Mouse (Mus musculus) thymus, postnatal 14 days (tissue): ENCODE data around the gene Cfap161.

Experiments used
- DNase-seq: peaks from one replicate; pipeline ENCODE4 v3.0.0; 2021

Cfap161 gene

DNA sequence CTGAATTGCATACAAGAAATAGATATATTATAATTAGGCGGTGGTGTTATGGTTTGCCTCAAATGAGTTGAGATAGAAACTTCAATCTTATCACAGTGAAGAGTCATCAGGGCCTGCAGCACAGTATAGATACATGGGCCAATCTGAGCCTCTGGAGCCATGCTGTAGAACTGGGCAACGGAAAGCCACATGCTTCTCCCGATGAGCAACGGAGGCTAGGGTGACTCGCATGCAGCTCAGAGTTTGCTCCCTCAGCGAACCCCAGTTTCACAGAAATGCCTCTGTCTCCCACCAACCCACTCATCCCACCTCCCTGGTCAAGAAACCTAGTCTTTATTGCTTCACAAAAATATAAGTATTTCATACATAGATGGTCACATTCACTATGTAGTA is 6.8 kb upstream of the Cfap161 start:
- no peak for DNase-seq

- no peak for DNase-seq
Observed at GRCm38 (mm10) chr7:83800561-83801482, 6.1 kb upstream of the Cfap161 start.

DNA sequence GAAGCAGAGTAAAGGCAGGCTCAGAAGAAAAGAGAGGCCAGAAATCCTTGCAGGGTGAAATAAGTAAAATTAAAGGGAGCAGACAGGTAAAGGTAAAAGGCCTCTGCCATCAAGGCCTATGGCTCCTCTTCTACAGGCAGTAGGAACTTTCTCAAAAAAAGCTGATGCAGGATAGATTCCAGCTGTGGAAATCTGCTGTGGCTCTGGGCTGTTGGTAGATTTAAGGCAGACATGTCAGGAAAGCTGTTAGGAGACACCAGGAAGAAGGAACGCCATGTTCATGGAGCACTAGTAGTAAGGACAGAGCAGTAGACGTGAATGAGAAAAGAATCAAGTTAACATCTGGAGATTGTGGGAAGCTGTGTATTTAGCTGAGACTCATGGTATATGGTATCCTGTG is 5.4 kb upstream of the Cfap161 start:
- DNase-seq, result no peak

GRCm38 (mm10) chr7:83798004-83798403 is 3.3 kb upstream of the Cfap161 start:
- DNase-seq, result no peak

DNA sequence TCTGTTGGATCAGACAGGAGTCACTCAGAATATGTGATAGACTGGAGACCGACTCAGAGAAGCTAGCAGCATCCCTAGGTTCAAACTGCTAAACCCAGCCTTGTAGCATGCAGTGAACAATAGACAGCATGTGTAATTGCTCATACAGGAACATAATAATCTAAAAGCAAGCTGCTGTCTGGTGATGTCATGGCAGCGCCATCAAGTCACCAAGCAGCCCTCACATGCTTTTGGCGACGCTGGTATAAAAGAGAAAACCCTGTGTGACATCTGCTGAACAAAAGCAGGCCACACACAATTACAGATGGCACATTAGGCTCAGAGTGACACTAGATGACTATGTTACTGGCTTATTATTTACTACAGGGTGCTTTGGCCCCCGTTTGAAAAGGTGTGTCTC is 1.5 kb upstream of the Cfap161 start:
- DNase-seq, result no peak

GRCm38 (mm10) chr7:83794006-83794683 is 535 bp downstream of the Cfap161 start:
- no peak for DNase-seq

DNA sequence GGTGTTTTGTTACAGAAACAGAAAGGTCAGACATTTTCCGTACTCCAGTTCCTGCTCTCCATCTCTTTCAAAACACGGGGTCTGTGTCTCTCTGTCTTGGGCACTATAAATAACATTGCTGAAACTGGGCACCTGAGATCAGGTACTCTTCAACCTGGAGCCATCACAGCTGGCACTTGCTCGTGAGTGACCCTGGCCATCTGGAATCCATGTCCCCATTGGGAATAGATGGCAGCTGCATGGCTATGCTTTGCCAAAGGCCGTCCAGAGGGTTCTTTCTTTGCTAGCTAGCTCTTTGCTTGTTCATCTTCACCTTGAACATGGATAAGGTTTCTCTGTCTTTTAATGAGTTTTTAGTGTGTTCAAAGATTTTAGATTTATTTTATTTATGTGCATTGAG is 13.8 kb downstream of the Cfap161 start:
- DNase-seq, result no peak

GRCm38 (mm10) chr7:83780026-83780425 is 14.7 kb downstream of the Cfap161 start:
- DNase-seq, result no peak

DNA sequence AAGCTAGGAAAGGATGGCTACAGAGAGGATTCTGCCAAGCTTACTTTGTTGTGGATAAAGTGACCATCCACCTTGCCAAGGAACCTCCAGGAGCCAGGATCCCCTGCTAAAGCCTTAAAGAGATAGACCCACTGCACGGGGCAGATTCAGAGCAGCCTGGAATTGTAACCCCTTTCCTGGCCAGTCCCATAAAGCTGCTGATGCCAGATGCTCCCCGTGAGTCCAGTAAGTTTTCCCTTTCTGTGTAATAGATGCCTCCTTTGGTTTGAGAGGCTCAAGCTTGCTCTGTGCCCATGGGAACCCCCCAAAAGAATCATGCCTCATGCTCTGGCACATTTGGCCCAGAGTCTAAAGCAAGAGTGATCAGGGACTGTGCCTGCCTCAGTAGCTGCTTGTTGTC is 15.7 kb downstream of the Cfap161 start:
- DNase-seq, result no peak

DNA sequence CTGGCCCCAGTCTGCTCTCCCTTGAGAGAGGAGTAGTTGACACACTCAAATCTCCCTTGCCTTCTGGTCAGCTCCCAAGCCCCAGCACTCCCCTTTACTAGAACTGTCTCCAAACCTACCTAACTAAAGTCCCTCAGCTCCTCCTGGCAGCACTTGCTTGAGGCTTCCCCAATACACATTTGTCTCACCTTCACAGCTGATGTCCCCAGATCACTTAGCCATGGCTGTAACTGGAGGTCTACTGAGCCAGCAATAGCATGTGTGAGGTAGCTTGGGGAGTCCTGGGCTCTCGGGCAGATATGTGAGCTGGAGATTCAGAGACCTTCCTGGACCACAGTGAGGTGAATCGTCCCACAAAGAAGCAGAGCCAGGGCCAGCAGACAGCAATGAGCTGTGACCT is 16.2 kb downstream of the Cfap161 start:
- DNase-seq, result no peak

DNA sequence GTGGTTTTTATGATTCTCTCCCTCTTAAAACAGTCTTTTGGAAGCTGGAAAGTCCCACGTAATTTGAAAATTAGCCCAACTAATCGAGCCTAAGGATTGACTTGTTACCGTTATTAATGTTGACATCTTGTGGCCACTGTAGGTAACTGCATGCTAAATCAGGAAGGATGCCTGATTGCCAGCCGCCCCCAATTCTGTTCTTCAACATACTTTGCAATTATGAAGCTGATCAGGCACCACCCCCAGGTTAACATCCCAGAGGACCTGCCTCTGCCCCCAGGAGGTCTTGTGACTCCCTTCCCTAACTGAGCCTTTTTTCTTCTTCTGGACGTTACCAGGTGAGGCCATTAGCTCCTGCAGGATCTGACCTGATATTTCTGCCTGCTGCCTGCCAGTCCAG is 20.0 kb downstream of the Cfap161 start:
- peak; percentile 6 for DNase-seq

DNA sequence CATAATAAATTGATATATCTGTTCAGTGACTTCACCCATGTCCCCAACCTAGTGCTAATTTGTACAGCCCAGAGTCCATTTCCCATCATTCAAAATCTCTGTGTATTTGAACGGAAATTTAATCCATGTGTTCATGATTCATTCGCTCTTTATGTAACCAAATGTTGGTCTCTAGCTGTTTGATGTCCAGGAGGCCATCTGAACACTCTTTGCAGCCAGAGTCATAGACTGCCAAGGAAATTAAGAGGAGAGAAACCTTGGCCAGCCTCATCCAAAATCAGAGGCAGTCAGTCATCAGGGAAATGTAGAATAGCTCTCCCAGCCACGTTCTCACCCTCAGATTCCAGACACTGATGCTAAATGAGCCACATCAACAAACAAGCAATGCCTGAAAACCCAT is 31.0 kb downstream of the Cfap161 start:
- DNase-seq, result no peak

GRCm38 (mm10) chr7:83762336-83762735 is 32.3 kb downstream of the Cfap161 start:
- DNase-seq, result no peak

DNA sequence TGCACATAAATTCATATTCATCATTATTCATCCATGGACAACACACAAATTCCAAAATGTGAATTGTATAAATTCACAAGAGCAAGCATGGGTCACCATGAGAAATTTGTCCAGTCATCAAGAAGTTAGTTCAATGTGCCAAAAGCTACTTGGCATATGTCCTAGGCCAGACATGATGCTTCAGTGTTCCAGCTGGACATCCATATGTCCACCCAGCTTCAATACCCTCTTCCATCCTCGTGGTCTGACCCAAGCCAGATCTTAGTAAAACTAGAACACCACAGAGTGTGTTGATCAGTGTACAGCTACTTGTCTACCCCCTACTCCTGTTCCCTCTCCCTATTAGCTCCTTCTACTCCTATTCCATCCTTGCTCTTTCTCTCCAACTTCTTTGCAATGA is 43.6 kb downstream of the Cfap161 start:
- DNase-seq, result no peak

GRCm38 (mm10) chr7:83748405-83748804 is 46.3 kb downstream of the Cfap161 start:
- no peak for DNase-seq

DNA sequence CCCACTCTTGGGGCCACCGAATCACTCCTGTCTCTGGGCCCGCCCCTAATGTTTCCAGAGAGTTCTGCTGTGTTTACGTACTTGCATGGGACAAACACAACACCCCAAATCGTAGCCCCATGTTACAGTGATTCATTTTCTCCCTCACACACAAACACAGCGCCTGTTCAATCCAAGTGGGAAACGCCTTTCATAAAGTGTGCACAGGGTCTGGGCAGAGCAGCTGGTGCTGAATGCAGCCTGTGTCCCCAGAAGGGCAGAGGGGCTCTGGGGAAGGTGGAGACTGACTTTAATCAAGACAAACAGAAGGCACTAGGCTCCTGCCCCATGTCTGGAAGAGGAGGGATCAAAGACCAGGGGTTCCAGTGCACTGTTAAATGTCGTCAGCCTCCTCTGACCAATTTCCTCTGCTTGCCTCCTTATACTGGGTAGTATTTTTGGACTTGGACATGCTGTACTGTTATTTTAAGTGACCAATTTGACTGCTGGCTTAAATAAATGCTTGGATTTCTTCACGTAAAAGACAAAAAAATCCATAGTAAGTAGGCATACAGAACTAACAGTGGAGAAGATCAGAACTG is 48.5 kb downstream of the Cfap161 start:
- no peak for DNase-seq

GRCm38 (mm10) chr7:83745413-83746106 is 49.1 kb downstream of the Cfap161 start, which contains the start of gene Il16:
Gene Il16 (minus strand): TSS chr7:83745726.
- no peak for DNase-seq

DNA sequence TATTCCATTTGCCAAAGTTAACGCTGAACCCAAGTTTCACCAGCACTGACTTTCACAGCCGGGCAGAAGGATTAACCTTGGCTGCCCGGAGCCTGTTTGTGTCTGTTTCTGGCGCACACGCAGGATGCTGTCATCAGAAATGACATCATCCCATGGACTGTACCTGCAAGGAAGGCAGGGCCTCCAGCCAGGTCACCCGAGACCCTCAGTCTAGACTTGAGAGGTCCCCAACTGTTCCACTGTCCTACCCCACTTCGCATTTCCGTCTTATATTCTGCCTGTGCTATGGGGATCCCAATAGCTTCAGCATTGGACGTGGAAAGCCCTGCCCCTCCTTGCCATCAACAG is 49.6 kb downstream of the Cfap161 start:
- no peak for DNase-seq

DNA sequence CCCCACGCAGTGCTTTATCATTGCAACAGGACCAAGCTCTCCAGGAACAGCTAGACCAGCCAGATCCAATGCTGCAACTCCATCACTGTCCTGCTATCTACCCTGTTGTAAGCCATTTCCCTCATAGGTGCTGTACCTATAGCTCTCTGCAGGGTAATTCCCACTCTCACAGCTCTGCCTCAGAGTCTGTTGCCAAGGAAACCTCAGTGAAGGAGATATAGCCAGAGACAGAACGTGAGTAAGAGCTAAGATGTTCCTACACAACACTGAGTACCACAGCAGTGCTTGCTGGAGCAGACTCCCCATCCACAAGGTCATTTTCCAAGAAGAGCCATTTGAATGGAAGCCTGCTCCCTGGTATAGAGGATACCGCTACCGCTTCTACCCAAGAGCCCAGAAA is 50.4 kb downstream of the Cfap161 start:
- no peak for DNase-seq

DNA sequence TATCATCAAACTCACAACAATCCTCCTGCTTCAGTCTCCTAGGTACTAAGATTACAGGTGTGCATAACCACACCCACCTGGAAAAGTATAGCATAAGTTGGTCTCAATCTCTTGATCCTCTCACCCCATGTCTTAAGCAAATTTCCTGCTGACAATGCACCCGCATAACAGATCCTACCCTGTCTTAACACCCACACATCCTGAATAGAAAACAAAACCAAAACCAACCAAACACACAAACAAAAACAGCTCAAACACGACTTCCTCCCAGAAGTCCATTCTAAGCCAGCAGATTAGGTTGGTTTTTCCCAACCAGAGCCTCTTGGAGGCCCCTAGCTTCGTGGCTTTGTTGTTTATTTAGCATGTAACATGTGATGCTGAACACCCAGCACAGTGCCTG is 52.0 kb downstream of the Cfap161 start:
- DNase-seq, result no peak

- no peak for DNase-seq
Observed at GRCm38 (mm10) chr7:83742026-83742425, 52.7 kb downstream of the Cfap161 start.

DNA sequence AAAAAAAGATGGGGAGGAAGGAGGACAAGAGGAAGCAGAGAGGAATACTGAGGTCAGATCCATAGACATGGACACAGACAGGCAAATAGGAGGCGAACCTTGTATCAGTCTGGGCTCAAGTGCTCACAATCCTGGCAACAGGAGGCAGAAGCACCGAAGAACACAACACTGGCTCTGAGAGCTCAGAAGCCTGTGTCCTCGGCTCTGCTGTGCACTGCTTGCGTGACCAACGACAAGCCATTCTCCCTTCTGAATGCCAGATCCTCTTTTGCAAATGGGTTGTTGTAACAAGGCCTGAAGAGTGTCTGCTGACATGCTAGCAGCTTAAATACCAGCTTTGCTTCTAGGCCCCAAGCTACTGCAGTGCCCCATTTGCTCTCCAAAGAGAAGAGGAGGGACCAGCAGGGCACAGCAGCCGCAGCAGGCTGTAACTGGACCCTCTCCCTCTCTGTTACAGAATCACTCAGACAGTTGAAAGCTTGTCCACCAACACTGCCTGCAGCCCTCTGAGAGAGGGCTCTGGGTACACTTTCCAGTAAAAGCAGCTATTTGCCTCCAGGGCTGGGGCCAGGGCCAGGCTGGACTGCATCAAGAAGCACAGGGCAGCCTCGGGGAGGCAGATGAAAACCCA is 54.9 kb downstream of the Cfap161 start:
- no peak for DNase-seq
